Comparison of ENCODE assay signal across 10 mouse cellular contexts in genomic region chr10:39552351-39552814, GRCm38 (mm10).
DNase-seq lines count a peak whose midpoint lies in the region; ATAC-seq lines count a peak whose summit lies in the region.
"Had no signal": no experiment of that assay in that cellular context is flagged by ENCODE, and none has a peak within 500 bp of the region (broad histone marks: within the 10 kb centered on the region; RNA-seq: fewer than 3 reads in every experiment).

No protein-coding gene starts in this region.

- H3K36me3 ChIP-seq in lung, embryonic 16.5 days (ENCODE audit: control insufficient read depth, insufficient read depth, low read length): no peaks in the 10 kb centered on the region
- no peaks in the 10 kb centered on the region for H3K36me3 ChIP-seq in limb, embryonic 12.5 days
- H3K36me3 ChIP-seq in stomach, embryonic 14.5 days (ENCODE audit: control insufficient read depth, insufficient read depth, low read length): peaks cover 4% of the 10 kb centered on the region; the same call in 1 of the 2 replicates

- no peak overlapping the region for H3K9ac ChIP-seq in lung, embryonic 16.5 days (ENCODE audit: low read length)
- peak overlapping the region; percentile 37; the same call in 1 of the 2 replicates for H3K9ac ChIP-seq in limb, embryonic 12.5 days (replicated peaks)
- H3K9ac ChIP-seq in stomach, embryonic 14.5 days (replicated peaks; ENCODE audit: low read depth, low read length): no peak overlapping the region

- H3K4me3 ChIP-seq in lung, embryonic 16.5 days (ENCODE audit: low read length): no peak overlapping the region
- H3K4me3 ChIP-seq in limb, embryonic 12.5 days (replicated peaks): no peak overlapping the region
- no peak overlapping the region for H3K4me3 ChIP-seq in stomach, embryonic 14.5 days (ENCODE audit: low read depth, low read length)

- DNase-seq in embryo, embryonic 10.5 days (ENCODE audit: low spot score): peak; percentile 54
- no peak for DNase-seq in embryo, embryonic 10 days (ENCODE audit: low spot score)
- no peak for DNase-seq in lung, postnatal 25 days (ENCODE audit: low spot score)
- DNase-seq in layer of hippocampus, adult 11-12 months (ENCODE audit: low spot score): no peak
- DNase-seq in right cerebral cortex, adult 2 months (ENCODE audit: low spot score in 2 of 2): no peak
- DNase-seq: cerebellum, adult 11 months; lung, adult 18-20 months had no signal

- no peaks in the 10 kb centered on the region for H3K27me3 ChIP-seq in lung, embryonic 16.5 days (ENCODE audit: control insufficient read depth, insufficient read depth, low read depth, low read length)
- H3K27me3 ChIP-seq in limb, embryonic 12.5 days: no peaks in the 10 kb centered on the region
- no peaks in the 10 kb centered on the region for H3K27me3 ChIP-seq in stomach, embryonic 14.5 days (ENCODE audit: control insufficient read depth, insufficient read depth, low read length)

- ATAC-seq in lung, embryonic 16.5 days (ENCODE audit: low read depth): peak; percentile 37
- ATAC-seq in limb, embryonic 12.5 days (ENCODE audit: insufficient number of reproducible peaks, insufficient read depth, low FRiP score, low TSS enrichment, low read depth): no peak
- ATAC-seq in stomach, embryonic 14.5 days (ENCODE audit: insufficient number of reproducible peaks, insufficient read depth, low FRiP score, low read depth): no peak

- H3K9me3 ChIP-seq in lung, embryonic 16.5 days (ENCODE audit: control insufficient read depth, low read length): no peaks in the 10 kb centered on the region
- no peaks in the 10 kb centered on the region for H3K9me3 ChIP-seq in limb, embryonic 12.5 days
- H3K9me3 ChIP-seq in stomach, embryonic 14.5 days (ENCODE audit: control insufficient read depth, low read depth, low read length): no peaks in the 10 kb centered on the region

- no peak overlapping the region for H3K4me2 ChIP-seq in lung, embryonic 16.5 days (ENCODE audit: low read depth, low read length)
- peak overlapping the region; percentile 17; the same call in 1 of the 2 replicates for H3K4me2 ChIP-seq in limb, embryonic 12.5 days
- H3K4me2 ChIP-seq in stomach, embryonic 14.5 days (replicated peaks; ENCODE audit: low read depth, low read length): no peak overlapping the region

- peaks cover 32% of the 10 kb centered on the region for H3K4me1 ChIP-seq in lung, embryonic 16.5 days (replicated peaks; ENCODE audit: control insufficient read depth, insufficient read depth, low read length)
- peaks cover 66% of the 10 kb centered on the region for H3K4me1 ChIP-seq in limb, embryonic 12.5 days (replicated peaks)
- peaks cover 45% of the 10 kb centered on the region for H3K4me1 ChIP-seq in stomach, embryonic 14.5 days (ENCODE audit: control insufficient read depth, insufficient read depth, low read length)

- peak overlapping the region; percentile 30; the same call in 1 of the 2 replicates for H3K27ac ChIP-seq in lung, embryonic 16.5 days (ENCODE audit: low read length)
- peak overlapping the region; percentile 76 for H3K27ac ChIP-seq in limb, embryonic 12.5 days
- H3K27ac ChIP-seq in stomach, embryonic 14.5 days (ENCODE audit: low read length): peak overlapping the region; percentile 49; the same call in 1 of the 2 replicates

- 7% methylated on average over 6 of the region's 6 CpGs for WGBS in lung, embryonic 16.5 days
- WGBS in limb, embryonic 12.5 days: 17% methylated on average over 6 of the region's 6 CpGs
- WGBS in stomach, embryonic 14.5 days: 19% methylated on average over 6 of the region's 6 CpGs
